In genomic region chr11:85786113-85786718, GRCm38 (mm10) we compare ENCODE assay signal across 10 mouse cellular contexts. TPM values are rescaled to one million over a fixed set of nuclear protein-coding genes. Genes with fewer than 3 reads are reported as not detected.
DNase-seq lines count a peak whose midpoint lies in the region; ATAC-seq and TF ChIP-seq lines count a peak whose summit lies in the region.
"Had no signal": no experiment of that assay in that cellular context is flagged by ENCODE, and none has a peak within 500 bp of the region (broad histone marks: within the 10 kb centered on the region; RNA-seq: fewer than 3 reads in every experiment).

No protein-coding gene starts in this region.

- no peak for TF ChIP-seq POLR2A in brain, embryonic 14.5 days (IDR thresholded peaks at IDR 0.05; ENCODE audit: borderline replicate concordance, extremely low read depth, insufficient read depth, insufficient read length, poor library complexity, severe bottlenecking)

- peaks cover 16% of the 10 kb centered on the region for H3K4me1 ChIP-seq in kidney, embryonic 16.5 days (ENCODE audit: insufficient read depth, low read length)
- peaks cover 9% of the 10 kb centered on the region; the same call in 1 of the 2 replicates for H3K4me1 ChIP-seq in liver, postnatal 0 days (ENCODE audit: insufficient read depth)

- no peak overlapping the region for H3K27ac ChIP-seq in kidney, embryonic 16.5 days (ENCODE audit: low read length)
- H3K27ac ChIP-seq in liver, postnatal 0 days (ENCODE audit: low read depth) = no peak overlapping the region
- H3K27ac ChIP-seq: limb, embryonic 15.5 days had no signal

- no peak overlapping the region for H3K9ac ChIP-seq in kidney, embryonic 16.5 days (replicated peaks; ENCODE audit: low read length)
- H3K9ac ChIP-seq in liver, postnatal 0 days (replicated peaks) = no peak overlapping the region
- H3K9ac ChIP-seq: heart, embryonic 12.5 days; limb, embryonic 15.5 days had no signal

- no peaks in the 10 kb centered on the region for H3K9me3 ChIP-seq in kidney, embryonic 16.5 days (ENCODE audit: low read length)
- no peaks in the 10 kb centered on the region for H3K9me3 ChIP-seq in liver, postnatal 0 days (ENCODE audit: low read length)
- H3K9me3 ChIP-seq: heart, embryonic 12.5 days; limb, embryonic 15.5 days had no signal

- H3K36me3 ChIP-seq in kidney, embryonic 16.5 days (ENCODE audit: insufficient read depth, low read length) = no peaks in the 10 kb centered on the region
- H3K36me3 ChIP-seq in liver, postnatal 0 days (replicated peaks; ENCODE audit: insufficient read depth, low read length) = no peaks in the 10 kb centered on the region
- H3K36me3 ChIP-seq: heart, embryonic 12.5 days; limb, embryonic 15.5 days had no signal

- no peak for TF ChIP-seq EP300 in liver, postnatal 0 days (IDR thresholded peaks at IDR 0.05; ENCODE audit: low read depth)

- DNase-seq in kidney, postnatal 36 days = no peak
- DNase-seq in ES-CJ7 (ENCODE audit: low read depth, low spot score) = peak; percentile 25
- DNase-seq in brain, embryonic 14.5 days (ENCODE audit: low read depth) = peak; percentile 68
- no peak for DNase-seq in liver, postnatal 0 days
- no peak for DNase-seq in thymus, postnatal 14 days
- no peak for DNase-seq in heart, adult 18-20 months
- DNase-seq in gastrocnemius, postnatal 10 days = no peak

- WGBS in kidney, embryonic 16.5 days = 82% methylated on average over 3 of the region's 3 CpGs
- 75% methylated on average over 3 of the region's 3 CpGs for WGBS in liver, postnatal 0 days (ENCODE audit: insufficient replicate concordance)

- peak; percentile 56; the same call in 1 of the 2 replicates for ATAC-seq in kidney, embryonic 16.5 days (ENCODE audit: low FRiP score, low TSS enrichment)
- 0 out of 2 replicates have a peak, but pooled peaks have one; percentile 38 for ATAC-seq in liver, postnatal 0 days

- H3K27me3 ChIP-seq in kidney, embryonic 16.5 days (ENCODE audit: insufficient read depth, low read length) = no peaks in the 10 kb centered on the region
- peaks cover 43% of the 10 kb centered on the region for H3K27me3 ChIP-seq in liver, postnatal 0 days (ENCODE audit: insufficient read depth, low read length)

- no peak overlapping the region for H3K4me3 ChIP-seq in kidney, embryonic 16.5 days (ENCODE audit: low read length)
- no peak overlapping the region for H3K4me3 ChIP-seq in liver, postnatal 0 days (ENCODE audit: low read depth, low read length)
- H3K4me3 ChIP-seq: heart, embryonic 12.5 days; limb, embryonic 15.5 days had no signal

- peak; percentile 23; the same call in 1 of the 2 replicates for TF ChIP-seq CTCF in brain, embryonic 14.5 days (IDR thresholded peaks at IDR 0.05; ENCODE audit: borderline replicate concordance, extremely low read depth, insufficient read depth, insufficient read length)
- TF ChIP-seq CTCF in liver, postnatal 0 days (IDR thresholded peaks at IDR 0.05; ENCODE audit: low read depth) = peak; percentile 59

- H3K4me2 ChIP-seq in kidney, embryonic 16.5 days (replicated peaks; ENCODE audit: low read depth, low read length) = no peak overlapping the region
- H3K4me2 ChIP-seq in liver, postnatal 0 days (ENCODE audit: low read depth, low read length) = no peak overlapping the region
- H3K4me2 ChIP-seq: heart, embryonic 12.5 days; limb, embryonic 15.5 days had no signal

RNA-seq across cellular contexts. Expression of gene Tbx2, which starts 46.1 kb away (rescaled TPM):
- 10.3 TPM in 2 replicates for polyA plus RNA-seq in kidney, embryonic 16.5 days (2015; fragmentation: Nextera tagmentation; extraction: Ambion mirVana)
- polyA plus RNA-seq in brain, embryonic 14.5 days (2012; rRNA removed) = 5.9 and 8.9 TPM in 2 replicates
- polyA plus RNA-seq in liver, postnatal 0 days (2015; fragmentation: Nextera tagmentation; extraction: Ambion mirVana) = 0.66 and 0.75 TPM in 2 replicates
- 1 to 10 TPM; 3.9 to 4.9 TPM for total RNA-seq in heart, adult 18-20 months (2021)
- 10 to 100 TPM; 11.0 to 14.3 TPM for total RNA-seq in gastrocnemius, postnatal 10 days (2021)

Comparison
In these comparisons a context has a peak if more than half of its experiments do, and no peak if none do; other contexts are left out.
1. DNase-seq: peak in ES-CJ7 (single experiment) and brain, embryonic 14.5 days (single experiment); none in kidney, postnatal 36 days (0 of 2), liver, postnatal 0 days (single experiment), thymus, postnatal 14 days (single experiment), heart, adult 18-20 months (0 of 2) and gastrocnemius, postnatal 10 days (single experiment).